Mouse (Mus musculus): ENCODE measurements around the gene Ccdc57. TPM values are rescaled to one million over a fixed set of nuclear protein-coding genes. Genes with fewer than 3 reads are reported as not detected.

Ccdc57 gene
- polyA plus RNA-seq, 1 experiment from 2014 or later, result 3.9 TPM

GRCm38 (mm10) chr11:120928468-120928867 lies 4.2 kb downstream of the Ccdc57 start:
- ATAC-seq (ENCODE audit: low read depth), result no peak
- Histone ChIP-seq H3K4me2 (no peak overlapping the region), H3K36me3 (peaks cover 9% of the 10 kb centered on the region), H3K27ac (replicated peaks) (no peak overlapping the region), H3K4me1 (replicated peaks) (peaks cover 17% of the 10 kb centered on the region), H3K9ac (no peak overlapping the region), H3K4me3 (no peak overlapping the region), H3K9me3 (no peaks in the 10 kb centered on the region), H3K27me3 (no peaks in the 10 kb centered on the region)
- 89% methylated on average over 4 of the region's 4 CpGs for whole genome bisulfite sequencing

- H3K4me3 ChIP-seq, result no peak overlapping the region
- no peaks in the 10 kb centered on the region for H3K9me3 ChIP-seq
- H3K27ac ChIP-seq (replicated peaks), result no peak overlapping the region
- no peak overlapping the region for H3K9ac ChIP-seq
- H3K4me1 ChIP-seq (replicated peaks), result no peaks in the 10 kb centered on the region
- WGBS, result 93% methylated on average over 3 of the region's 3 CpGs
- ATAC-seq (ENCODE audit: low read depth), result no peak
- H3K27me3 ChIP-seq, result no peaks in the 10 kb centered on the region
- peaks cover 48% of the 10 kb centered on the region for H3K36me3 ChIP-seq
- H3K4me2 ChIP-seq, result no peak overlapping the region
Observed at GRCm38 (mm10) chr11:120922528-120922927, 10.1 kb downstream of the Ccdc57 start.

- Histone ChIP-seq H3K4me3 (no peak overlapping the region), H3K36me3 (peaks cover 49% of the 10 kb centered on the region), H3K4me2 (no peak overlapping the region), H3K27me3 (no peaks in the 10 kb centered on the region), H3K9me3 (no peaks in the 10 kb centered on the region), H3K9ac (no peak overlapping the region), H3K4me1 (replicated peaks) (no peaks in the 10 kb centered on the region), H3K27ac (replicated peaks) (no peak overlapping the region)
- ATAC-seq (ENCODE audit: low read depth), result no peak
- 93% methylated on average over 5 of the region's 5 CpGs for WGBS
Observed at GRCm38 (mm10) chr11:120917756-120918155, 14.9 kb downstream of the Ccdc57 start.

GRCm38 (mm10) chr11:120916477-120916876 lies 16.2 kb downstream of the Ccdc57 start:
- ATAC-seq (ENCODE audit: low read depth), result no peak
- no peak overlapping the region for H3K4me2 ChIP-seq
- no peak overlapping the region for H3K27ac ChIP-seq (replicated peaks)
- no peaks in the 10 kb centered on the region for H3K4me1 ChIP-seq (replicated peaks)
- peaks cover 44% of the 10 kb centered on the region for H3K36me3 ChIP-seq
- no peak overlapping the region for H3K9ac ChIP-seq
- H3K9me3 ChIP-seq, result no peaks in the 10 kb centered on the region
- 83% methylated on average over 3 of the region's 3 CpGs for WGBS
- H3K4me3 ChIP-seq, result no peak overlapping the region
- no peaks in the 10 kb centered on the region for H3K27me3 ChIP-seq

GRCm38 (mm10) chr11:120913796-120914195 lies 18.9 kb downstream of the Ccdc57 start:
- WGBS, result 94% methylated on average over 4 of the region's 4 CpGs
- H3K36me3 ChIP-seq, result peaks cover 20% of the 10 kb centered on the region
- no peak overlapping the region for H3K27ac ChIP-seq (replicated peaks)
- H3K4me3 ChIP-seq, result no peak overlapping the region
- no peak overlapping the region for H3K4me2 ChIP-seq
- ATAC-seq (ENCODE audit: low read depth), result no peak
- no peaks in the 10 kb centered on the region for H3K4me1 ChIP-seq (replicated peaks)
- H3K9me3 ChIP-seq, result no peaks in the 10 kb centered on the region
- H3K9ac ChIP-seq, result no peak overlapping the region
- no peaks in the 10 kb centered on the region for H3K27me3 ChIP-seq

- Histone ChIP-seq H3K9ac (no peak overlapping the region), H3K27me3 (no peaks in the 10 kb centered on the region), H3K9me3 (no peaks in the 10 kb centered on the region), H3K4me3 (no peak overlapping the region), H3K4me1 (replicated peaks) (no peaks in the 10 kb centered on the region), H3K27ac (replicated peaks) (no peak overlapping the region), H3K36me3 (peaks cover 10% of the 10 kb centered on the region; the same call in 1 of the 2 replicates), H3K4me2 (no peak overlapping the region)
- ATAC-seq (ENCODE audit: low read depth), result peak; percentile 36; the same call in 1 of the 2 replicates
- 28% methylated on average over 1 of the region's 1 CpGs for WGBS
Observed at GRCm38 (mm10) chr11:120905430-120905873, 27.2 kb downstream of the Ccdc57 start.

- H3K36me3 ChIP-seq, result peaks cover 10% of the 10 kb centered on the region; the same call in 1 of the 2 replicates
- no peaks in the 10 kb centered on the region for H3K4me1 ChIP-seq (replicated peaks)
- no peak overlapping the region for H3K27ac ChIP-seq (replicated peaks)
- H3K27me3 ChIP-seq, result no peaks in the 10 kb centered on the region
- H3K9ac ChIP-seq, result no peak overlapping the region
- 93% methylated on average over 3 of the region's 3 CpGs for WGBS
- H3K9me3 ChIP-seq, result no peaks in the 10 kb centered on the region
- ATAC-seq (ENCODE audit: low read depth), result no peak
- H3K4me3 ChIP-seq, result no peak overlapping the region
- no peak overlapping the region for H3K4me2 ChIP-seq
Observed at GRCm38 (mm10) chr11:120904561-120904960, 28.1 kb downstream of the Ccdc57 start.

GRCm38 (mm10) chr11:120903159-120903850 lies 29.4 kb downstream of the Ccdc57 start:
- ATAC-seq (ENCODE audit: low read depth), result no peak
- Histone ChIP-seq H3K4me2 (no peak overlapping the region), H3K36me3 (peaks cover 10% of the 10 kb centered on the region; the same call in 1 of the 2 replicates), H3K9ac (no peak overlapping the region), H3K27me3 (no peaks in the 10 kb centered on the region), H3K27ac (replicated peaks) (no peak overlapping the region), H3K4me1 (replicated peaks) (no peaks in the 10 kb centered on the region), H3K9me3 (no peaks in the 10 kb centered on the region), H3K4me3 (no peak overlapping the region)
- 85% methylated on average over 24 of the region's 24 CpGs for WGBS

GRCm38 (mm10) chr11:120902487-120903142 lies 30.1 kb downstream of the Ccdc57 start:
- no peak overlapping the region for H3K27ac ChIP-seq (replicated peaks)
- H3K4me3 ChIP-seq, result no peak overlapping the region
- H3K9ac ChIP-seq, result no peak overlapping the region
- no peaks in the 10 kb centered on the region for H3K27me3 ChIP-seq
- H3K4me1 ChIP-seq (replicated peaks), result no peaks in the 10 kb centered on the region
- no peaks in the 10 kb centered on the region for H3K9me3 ChIP-seq
- H3K4me2 ChIP-seq, result no peak overlapping the region
- ATAC-seq (ENCODE audit: low read depth), result no peak
- 44% methylated on average over 10 of the region's 10 CpGs for WGBS
- peaks cover 12% of the 10 kb centered on the region for H3K36me3 ChIP-seq

- Histone ChIP-seq H3K9ac (no peak overlapping the region), H3K4me3 (no peak overlapping the region), H3K27ac (replicated peaks) (no peak overlapping the region), H3K9me3 (no peaks in the 10 kb centered on the region), H3K27me3 (no peaks in the 10 kb centered on the region), H3K36me3 (peaks cover 15% of the 10 kb centered on the region), H3K4me1 (replicated peaks) (no peaks in the 10 kb centered on the region), H3K4me2 (no peak overlapping the region)
- no peak for ATAC-seq (ENCODE audit: low read depth)
- WGBS, result 81% methylated on average over 21 of the region's 21 CpGs
Observed at GRCm38 (mm10) chr11:120901729-120902486, 30.8 kb downstream of the Ccdc57 start.

DNA sequence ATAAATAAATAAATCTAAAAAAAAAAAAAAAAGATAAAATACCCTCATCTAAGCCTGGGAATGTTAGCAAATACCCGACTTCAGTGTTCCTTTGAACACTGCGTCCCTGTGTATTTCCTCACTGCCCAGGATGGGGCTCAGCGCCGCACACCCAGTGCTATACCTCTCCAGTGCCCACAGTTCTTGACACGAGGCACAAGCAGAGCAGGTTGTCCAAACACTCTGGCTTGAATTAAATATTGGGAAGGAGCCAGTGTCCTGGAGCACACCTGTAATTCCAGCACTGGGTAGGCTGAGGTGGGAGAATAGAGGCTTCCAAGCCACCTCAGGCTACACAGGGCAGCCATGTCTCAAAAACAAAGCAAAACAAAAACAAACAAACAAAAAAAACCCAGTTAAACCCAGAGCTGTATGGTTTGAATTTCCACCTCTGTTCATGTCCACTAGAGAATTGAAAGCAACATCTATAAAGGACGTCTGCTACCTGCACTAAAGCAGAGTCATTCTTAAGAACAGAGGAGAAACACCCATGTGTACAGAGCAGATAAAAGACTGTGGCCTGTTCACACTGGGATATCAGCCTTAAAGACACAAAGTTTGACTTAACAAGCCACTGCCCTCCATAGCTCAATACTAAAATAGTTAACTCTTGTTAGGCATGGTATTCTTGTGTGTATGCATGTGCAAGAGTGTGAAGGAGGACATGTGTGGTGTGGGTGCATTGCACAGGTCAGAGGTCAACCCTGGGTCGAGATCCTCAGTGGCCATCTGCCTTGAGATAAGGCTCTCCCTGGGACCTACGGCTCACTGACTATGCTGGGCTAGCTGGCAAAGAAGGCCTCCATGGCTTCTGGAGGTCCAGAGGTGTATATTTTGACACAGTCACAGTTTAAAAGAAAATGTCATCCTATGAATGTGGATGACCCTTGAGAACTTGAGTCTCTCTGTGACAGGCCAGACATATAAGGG lies 32.1 kb downstream of the Ccdc57 start:
- no peak overlapping the region for H3K4me3 ChIP-seq
- no peaks in the 10 kb centered on the region for H3K4me1 ChIP-seq (replicated peaks)
- WGBS, result 86% methylated on average over 8 of the region's 8 CpGs
- peaks cover 28% of the 10 kb centered on the region for H3K36me3 ChIP-seq
- no peaks in the 10 kb centered on the region for H3K27me3 ChIP-seq
- H3K27ac ChIP-seq (replicated peaks), result no peak overlapping the region
- no peak overlapping the region for H3K9ac ChIP-seq
- H3K4me2 ChIP-seq, result no peak overlapping the region
- no peaks in the 10 kb centered on the region for H3K9me3 ChIP-seq
- ATAC-seq (ENCODE audit: low read depth), result no peak

All from neural tube, embryonic 13.5 days (tissue).